Mouse (Mus musculus): Measurements from ENCODE around the gene Tnfrsf14. TPM values are rescaled to one million over a fixed set of nuclear protein-coding genes. Genes with fewer than 3 reads are reported as not detected.

Gene Tnfrsf14
- 2.6 TPM in 2 replicates for polyA plus RNA-seq (2015; fragmentation: Nextera tagmentation; extraction: Ambion mirVana)

DNA sequence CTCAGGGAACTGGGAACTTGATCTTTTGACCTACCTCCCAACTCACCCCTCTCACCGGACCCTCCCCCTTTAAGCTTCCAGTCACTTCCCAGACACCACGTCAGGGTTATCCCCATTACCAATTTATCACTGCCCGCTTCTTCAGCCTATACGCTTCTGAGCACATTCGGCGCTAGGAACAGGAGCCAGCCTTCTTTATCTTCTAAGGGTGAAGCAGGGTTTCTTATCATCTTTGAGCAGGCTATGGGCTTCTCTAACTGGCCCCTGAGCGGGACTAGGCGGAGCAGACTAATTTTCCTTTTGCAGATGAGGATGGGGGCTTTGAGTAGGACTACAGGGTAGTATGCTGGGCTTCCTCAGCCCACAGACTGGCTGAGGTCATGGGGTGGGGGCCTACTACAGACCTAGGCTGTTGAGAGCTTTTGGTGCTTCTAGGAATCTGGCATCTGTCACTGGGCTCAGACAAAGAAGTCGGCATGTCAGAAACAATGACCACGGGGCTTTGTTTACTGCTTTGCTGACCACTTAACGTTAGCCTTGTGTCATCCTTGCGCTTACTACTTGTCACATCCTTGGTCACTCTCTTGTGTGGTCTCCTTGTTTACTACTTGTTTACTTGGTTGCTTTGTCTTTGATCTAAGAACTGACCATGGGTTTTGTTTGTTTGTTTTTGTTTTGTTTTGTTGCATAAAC lies at the start of gene Tnfrsf14:
TSS of gene Tnfrsf14 (minus strand) at position 169 of the 693 bp plus-strand sequence.

DNA sequence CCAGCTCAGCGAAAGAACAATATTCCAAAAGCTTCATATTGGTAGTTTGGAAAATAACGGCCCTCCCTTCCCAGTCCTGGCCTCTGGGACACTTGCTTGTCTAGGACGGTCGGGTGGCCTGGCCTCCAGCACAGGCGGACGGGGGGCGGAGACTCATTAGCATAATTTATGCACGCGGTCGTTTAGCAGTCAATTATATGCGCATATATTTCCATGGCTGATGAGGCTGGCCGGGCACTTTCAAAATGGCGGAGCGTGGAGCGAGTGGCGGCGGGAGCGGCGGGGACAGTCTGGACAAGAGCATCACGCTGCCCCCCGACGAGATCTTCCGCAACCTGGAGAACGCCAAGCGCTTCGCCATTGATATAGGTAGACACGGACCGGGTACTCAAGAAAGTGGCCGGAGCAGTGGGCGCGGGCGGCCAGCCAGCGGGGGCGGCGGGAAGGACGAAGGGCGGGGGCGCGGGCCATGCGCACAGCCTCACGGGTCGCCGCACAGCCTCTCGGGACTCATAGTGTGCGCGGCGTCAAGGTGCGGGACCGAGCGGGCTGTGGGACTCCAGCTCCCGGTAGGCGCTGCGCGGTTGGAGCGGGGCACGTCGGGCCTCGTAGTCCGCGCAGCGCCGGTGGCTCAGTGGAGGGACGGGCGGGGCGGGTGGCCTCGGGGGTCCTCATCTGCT lies 35.7 kb upstream of the Tnfrsf14 start, which contains the start of gene Pank4:
TSS of gene Pank4 (plus strand) at position 223 of the 680 bp plus-strand sequence.

DNA sequence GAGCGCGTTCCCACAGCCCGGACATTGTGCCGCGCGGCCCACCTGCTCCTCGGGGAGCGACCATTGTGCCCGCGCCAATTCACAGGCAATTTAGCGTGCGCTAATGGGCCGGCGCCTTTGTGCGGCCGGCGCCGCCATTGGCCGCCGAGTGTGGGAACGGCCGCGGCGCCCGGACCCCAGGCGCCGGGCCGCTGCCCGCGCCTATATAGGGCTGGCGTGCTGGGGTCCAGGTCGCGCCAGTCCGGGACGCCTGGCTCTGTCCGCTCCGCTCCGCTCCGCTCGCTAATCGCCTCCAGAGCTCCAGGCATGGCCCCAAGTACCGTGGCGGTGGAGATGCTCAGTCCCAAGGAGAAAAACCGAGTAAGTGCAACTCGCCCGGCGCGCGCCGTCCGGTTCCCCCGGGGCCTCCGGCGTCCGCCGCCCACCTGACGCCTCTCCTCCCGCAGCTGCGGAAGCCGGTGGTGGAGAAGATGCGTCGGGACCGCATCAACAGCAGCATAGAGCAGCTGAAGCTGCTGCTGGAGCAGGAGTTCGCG lies 32.4 kb upstream of the Tnfrsf14 start, which contains the start of gene Hes5:
TSS of gene Hes5 (plus strand) at position 234 of the 536 bp plus-strand sequence.

DNA sequence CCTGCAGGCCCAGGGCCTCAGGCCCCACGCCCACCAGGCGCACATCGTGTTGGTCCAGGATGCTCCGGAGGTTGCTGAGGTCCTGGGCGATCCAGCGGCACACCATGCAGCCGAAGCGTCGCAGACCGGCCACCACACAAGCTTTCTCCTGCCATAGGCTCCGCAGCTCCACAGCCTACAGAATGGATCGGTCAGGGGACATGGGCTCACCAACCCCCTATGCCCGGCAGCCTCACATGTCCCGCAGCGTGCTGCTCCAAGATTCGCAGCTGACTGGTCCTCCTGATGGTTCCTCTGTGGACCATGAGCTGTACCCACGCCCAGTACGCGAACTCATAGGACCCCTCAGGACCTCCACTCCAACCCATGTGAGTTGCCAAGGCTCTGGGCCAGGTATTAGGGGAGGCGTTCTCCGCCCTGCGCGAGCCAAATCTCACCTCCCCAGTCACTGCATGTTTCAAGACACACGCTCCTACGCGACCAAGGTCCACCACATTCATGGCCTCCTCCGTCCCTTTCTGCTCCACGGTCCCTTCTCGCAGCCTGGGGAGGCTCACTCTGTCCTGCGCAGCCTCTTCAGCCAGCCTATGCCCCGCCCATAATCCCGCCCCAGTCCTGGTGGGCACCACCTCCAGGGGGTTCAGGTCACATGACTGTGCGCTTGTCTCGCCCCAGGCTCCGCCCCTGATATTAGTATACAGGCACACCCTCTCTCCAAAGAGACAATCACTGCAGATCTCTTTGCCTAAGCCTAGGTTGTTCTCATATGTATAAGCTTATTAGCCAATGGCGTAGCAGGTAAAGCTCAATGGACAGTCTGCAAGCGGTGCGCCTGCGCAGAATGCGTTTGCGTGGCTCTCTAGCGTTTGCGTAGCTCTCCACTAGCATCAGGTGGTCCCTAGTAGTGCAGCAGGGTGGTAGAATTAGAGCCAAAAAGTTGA lies 29.6 kb downstream of the Tnfrsf14 start, which contains the start of gene Fam213b:
TSS of gene Fam213b (minus strand) at position 630 of the 941 bp plus-strand sequence.

Other genes starting within 250 kb of the Tnfrsf14 start
- 0.10 and 0.19 TPM in 2 replicates for gene Ttc34, start 91.1 kb downstream of the Tnfrsf14 start, polyA plus RNA-seq (2015; fragmentation: Nextera tagmentation; extraction: Ambion mirVana)
- gene Mmel1, start 59.0 kb downstream of the Tnfrsf14 start, polyA plus RNA-seq (2015; fragmentation: Nextera tagmentation; extraction: Ambion mirVana): 1.9 and 5.0 TPM in 2 replicates
- gene Fam213b, start 29.4 kb downstream of the Tnfrsf14 start, polyA plus RNA-seq (2015; fragmentation: Nextera tagmentation; extraction: Ambion mirVana): 165 and 222 TPM in 2 replicates
- gene Hes5, start 32.4 kb upstream of the Tnfrsf14 start, polyA plus RNA-seq (2015; fragmentation: Nextera tagmentation; extraction: Ambion mirVana): 1.1 and 6.1 TPM in 2 replicates
- gene Pank4, start 35.6 kb upstream of the Tnfrsf14 start, polyA plus RNA-seq (2015; fragmentation: Nextera tagmentation; extraction: Ambion mirVana): 19.0 and 25.6 TPM in 2 replicates
- gene Plch2, start 128.2 kb upstream of the Tnfrsf14 start, polyA plus RNA-seq (2015; fragmentation: Nextera tagmentation; extraction: Ambion mirVana): 0.61 and 1.5 TPM in 2 replicates
- 10.5 and 20.4 TPM in 2 replicates for gene Pex10, start 138.5 kb upstream of the Tnfrsf14 start, polyA plus RNA-seq (2015; fragmentation: Nextera tagmentation; extraction: Ambion mirVana)
- 210 and 215 TPM in 2 replicates for gene Rer1, start 157.8 kb upstream of the Tnfrsf14 start, polyA plus RNA-seq (2015; fragmentation: Nextera tagmentation; extraction: Ambion mirVana)
- gene Morn1, start 158.0 kb upstream of the Tnfrsf14 start, polyA plus RNA-seq (2015; fragmentation: Nextera tagmentation; extraction: Ambion mirVana): 3.8 and 9.3 TPM in 2 replicates

All from adrenal gland, postnatal 0 days (tissue).